Mouse (Mus musculus) kidney, adult 2 months (tissue): ENCODE measurements around the gene Atg10.

Experiments
- CTCF ChIP-seq: fragments of 200-500 bp; conservative IDR thresholded peaks from 2 replicates; pipeline ENCODE4 v1.5.1; 2011; ENCODE audit warnings: low read depth, mild to moderate bottlenecking, control low read depth, low read length, moderate library complexity, mixed read lengths; ENCODE audit not compliant: insufficient read depth, insufficient read length
- POLR2A ChIP-seq: fragments of 200-500 bp; IDR thresholded peaks from one replicate; pipeline ENCODE4 v1.6.1; 2011; ENCODE audit warnings: low read depth, low read length, control low read depth

- TF ChIP-seq CTCF (no peak), POLR2A (no peak)
Measured at GRCm38 (mm10) chr13:91178428-91179160, 45.2 kb downstream of the Atg10 start.
